Mouse (Mus musculus): ENCODE results near the gene Zc3h18. TPM values are rescaled to one million over a fixed set of nuclear protein-coding genes. Genes with fewer than 3 reads are reported as not detected.

The Zc3h18 gene
- polyA plus RNA-seq, 1 experiment: 23.3 TPM

GRCm38 (mm10) chr8:122430646-122431045 lies 54.2 kb downstream of the Zc3h18 start:
- H3K4me3 ChIP-seq (ENCODE audit: low read depth, low read length): no peak overlapping the region
- no peak for TF ChIP-seq POLR2A (IDR thresholded peaks at IDR 0.05; ENCODE audit: low read depth, low read length)
- no peak for TF ChIP-seq CTCF (IDR thresholded peaks at IDR 0.05; ENCODE audit: extremely low read depth, insufficient read length, insufficient replicate concordance, low read depth, low read length)
- WGBS: 74% methylated on average over 3 of the region's 3 CpGs
- H3K36me3 ChIP-seq (ENCODE audit: control insufficient read depth, insufficient read depth, low read length): peaks cover 8% of the 10 kb centered on the region
- H3K27ac ChIP-seq (ENCODE audit: insufficient read depth, low read depth, low read length): 0 out of 2 replicates have a peak overlapping the region, but pooled peaks have one; percentile 37
- no peaks in the 10 kb centered on the region for H3K27me3 ChIP-seq (ENCODE audit: control insufficient read depth, insufficient read depth, low read length)
- H3K4me1 ChIP-seq (ENCODE audit: control insufficient read depth, insufficient read depth, insufficient read length, low read length): peaks cover 14% of the 10 kb centered on the region

DNA sequence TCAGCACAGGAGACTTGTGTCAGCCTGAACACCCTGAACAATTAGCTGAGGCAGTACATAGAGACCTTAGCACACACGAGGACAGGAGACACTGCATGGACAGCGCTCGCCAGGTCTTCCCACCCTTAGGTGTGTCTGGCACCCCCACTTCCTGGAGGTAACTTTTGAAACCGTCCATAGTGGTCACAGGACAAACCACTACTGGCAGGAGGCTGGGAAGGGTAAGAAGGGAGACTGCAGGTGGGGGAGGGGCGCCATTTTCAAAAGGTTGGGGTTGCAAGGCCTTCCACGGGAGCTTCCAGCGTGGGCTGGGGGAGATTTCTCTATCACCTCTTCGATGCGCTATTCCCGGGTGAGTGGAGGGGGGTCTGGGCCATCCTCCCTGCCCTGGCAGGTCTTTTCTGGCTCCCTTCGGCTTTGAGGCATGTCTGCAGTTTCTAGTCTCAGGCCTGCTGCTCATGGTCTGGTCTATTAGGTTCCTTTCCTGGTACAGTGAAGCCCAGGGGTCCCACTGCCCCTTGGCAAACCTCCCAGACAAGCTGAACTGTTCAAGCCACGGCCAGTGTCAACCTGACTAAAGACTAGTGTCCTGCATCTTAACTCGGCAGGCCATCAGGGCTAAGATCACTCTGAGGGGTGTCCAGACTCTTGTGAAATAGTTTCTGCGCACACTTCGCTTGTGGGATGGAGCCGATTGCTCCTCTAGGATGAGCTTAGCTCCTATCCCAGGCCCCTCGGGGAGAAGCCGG lies 55.5 kb downstream of the Zc3h18 start:
- Histone ChIP-seq H3K4me1 (ENCODE audit: control insufficient read depth, insufficient read depth, insufficient read length, low read length) (peaks cover 14% of the 10 kb centered on the region), H3K36me3 (ENCODE audit: control insufficient read depth, insufficient read depth, low read length) (peaks cover 9% of the 10 kb centered on the region), H3K4me3 (ENCODE audit: low read depth, low read length) (peak overlapping the region; percentile 93), H3K27me3 (ENCODE audit: control insufficient read depth, insufficient read depth, low read length) (no peaks in the 10 kb centered on the region), H3K27ac (ENCODE audit: insufficient read depth, low read depth, low read length) (peak overlapping the region; percentile 85)
- WGBS: 19% methylated on average over 18 of the region's 18 CpGs
- TF ChIP-seq POLR2A (IDR thresholded peaks at IDR 0.05; ENCODE audit: low read depth, low read length): no peak
- TF ChIP-seq CTCF (IDR thresholded peaks at IDR 0.05; ENCODE audit: extremely low read depth, insufficient read length, insufficient replicate concordance, low read depth, low read length): no peak

- TF ChIP-seq CTCF (IDR thresholded peaks at IDR 0.05; ENCODE audit: extremely low read depth, insufficient read length, insufficient replicate concordance, low read depth, low read length) (no peak), POLR2A (IDR thresholded peaks at IDR 0.05; ENCODE audit: low read depth, low read length) (peak; percentile 29)
- WGBS: 2% methylated on average over 45 of the region's 45 CpGs
- H3K4me1 ChIP-seq (ENCODE audit: control insufficient read depth, insufficient read depth, insufficient read length, low read length): peaks cover 15% of the 10 kb centered on the region
- peaks cover 10% of the 10 kb centered on the region for H3K36me3 ChIP-seq (ENCODE audit: control insufficient read depth, insufficient read depth, low read length)
- H3K27ac ChIP-seq (ENCODE audit: insufficient read depth, low read depth, low read length): peak within 1 kb of the TSS; percentile 85
- peak within 1 kb of the TSS; percentile 93 for H3K4me3 ChIP-seq (ENCODE audit: low read depth, low read length)
- H3K27me3 ChIP-seq (ENCODE audit: control insufficient read depth, insufficient read depth, low read length): no peaks in the 10 kb centered on the region
Observed at GRCm38 (mm10) chr8:122432443-122433268, 56.2 kb downstream of the Zc3h18 start, which contains the start of gene Cyba. TSS of gene Cyba (minus strand) at chr8:122432930.

DNA sequence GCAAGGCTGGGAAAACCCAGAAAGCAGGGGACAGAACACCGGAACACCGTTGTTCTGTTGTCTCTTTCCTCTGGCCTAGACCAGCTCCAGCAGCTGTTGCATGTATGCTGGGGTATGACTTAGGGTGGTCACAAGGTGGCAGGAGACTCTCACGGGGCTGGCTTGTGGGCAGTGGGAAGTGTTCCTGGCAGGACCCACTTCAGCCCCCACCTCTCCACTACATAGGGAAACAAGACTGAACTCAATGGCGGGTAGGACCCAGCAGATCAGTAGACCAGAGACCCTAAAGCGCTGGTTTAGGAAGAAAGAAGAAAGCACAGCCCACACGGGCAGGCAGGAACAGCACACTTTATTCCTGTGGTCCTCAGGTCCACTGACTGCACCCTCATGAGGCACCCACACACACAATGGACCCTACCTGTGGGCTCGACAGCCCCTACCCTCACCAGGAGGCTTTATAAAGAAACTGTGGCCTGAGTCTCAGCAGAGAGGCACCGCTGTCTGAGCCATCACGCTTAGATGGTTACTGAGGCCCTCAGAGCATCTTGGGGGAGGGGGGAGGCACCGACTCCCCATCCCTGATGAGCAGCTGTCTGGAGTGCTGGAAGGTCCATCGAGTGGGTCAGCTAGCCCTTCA lies 57.0 kb downstream of the Zc3h18 start:
- peaks cover 11% of the 10 kb centered on the region for H3K36me3 ChIP-seq (ENCODE audit: control insufficient read depth, insufficient read depth, low read length)
- no peak for TF ChIP-seq POLR2A (IDR thresholded peaks at IDR 0.05; ENCODE audit: low read depth, low read length)
- TF ChIP-seq CTCF (IDR thresholded peaks at IDR 0.05; ENCODE audit: extremely low read depth, insufficient read length, insufficient replicate concordance, low read depth, low read length): no peak
- H3K4me1 ChIP-seq (ENCODE audit: control insufficient read depth, insufficient read depth, insufficient read length, low read length): peaks cover 15% of the 10 kb centered on the region
- H3K27ac ChIP-seq (ENCODE audit: insufficient read depth, low read depth, low read length): peak overlapping the region; percentile 85
- 60% methylated on average over 11 of the region's 11 CpGs for WGBS
- no peaks in the 10 kb centered on the region for H3K27me3 ChIP-seq (ENCODE audit: control insufficient read depth, insufficient read depth, low read length)
- H3K4me3 ChIP-seq (ENCODE audit: low read depth, low read length): peak overlapping the region; percentile 93

DNA sequence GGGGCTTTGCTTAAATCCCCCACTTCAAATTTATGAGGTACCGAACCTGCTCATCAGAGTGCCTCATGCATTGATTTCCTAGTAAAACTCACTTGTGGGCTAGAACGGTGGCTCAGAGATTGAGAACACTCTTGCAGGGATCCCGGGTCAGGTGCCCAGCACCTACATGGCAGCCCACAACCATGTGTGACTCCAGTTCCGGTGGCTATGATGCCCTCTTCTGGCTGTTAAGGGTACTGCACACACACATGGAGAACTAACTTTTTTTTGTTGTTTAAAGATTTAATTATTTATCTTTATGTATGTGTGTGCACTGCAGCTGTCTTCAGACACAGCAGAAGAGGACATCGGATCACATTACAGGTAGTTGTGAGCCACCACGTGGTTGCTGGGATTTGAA lies 59.0 kb downstream of the Zc3h18 start:
- no peak overlapping the region for H3K4me3 ChIP-seq (ENCODE audit: low read depth, low read length)
- TF ChIP-seq POLR2A (IDR thresholded peaks at IDR 0.05; ENCODE audit: low read depth, low read length) (no peak), CTCF (IDR thresholded peaks at IDR 0.05; ENCODE audit: extremely low read depth, insufficient read length, insufficient replicate concordance, low read depth, low read length) (peak; percentile 49; the same call in 1 of the 2 replicates)
- H3K36me3 ChIP-seq (ENCODE audit: control insufficient read depth, insufficient read depth, low read length): peaks cover 11% of the 10 kb centered on the region
- no peak overlapping the region for H3K27ac ChIP-seq (ENCODE audit: insufficient read depth, low read depth, low read length)
- H3K27me3 ChIP-seq (ENCODE audit: control insufficient read depth, insufficient read depth, low read length): no peaks in the 10 kb centered on the region
- 89% methylated on average over 6 of the region's 6 CpGs for WGBS
- peaks cover 15% of the 10 kb centered on the region for H3K4me1 ChIP-seq (ENCODE audit: control insufficient read depth, insufficient read depth, insufficient read length, low read length)

- H3K4me1 ChIP-seq (ENCODE audit: control insufficient read depth, insufficient read depth, insufficient read length, low read length): peaks cover 15% of the 10 kb centered on the region
- H3K36me3 ChIP-seq (ENCODE audit: control insufficient read depth, insufficient read depth, low read length): peaks cover 11% of the 10 kb centered on the region
- TF ChIP-seq POLR2A (IDR thresholded peaks at IDR 0.05; ENCODE audit: low read depth, low read length) (no peak), CTCF (IDR thresholded peaks at IDR 0.05; ENCODE audit: extremely low read depth, insufficient read length, insufficient replicate concordance, low read depth, low read length) (no peak)
- no peak overlapping the region for H3K27ac ChIP-seq (ENCODE audit: insufficient read depth, low read depth, low read length)
- WGBS: 92% methylated on average over 9 of the region's 9 CpGs
- H3K27me3 ChIP-seq (ENCODE audit: control insufficient read depth, insufficient read depth, low read length): no peaks in the 10 kb centered on the region
- H3K4me3 ChIP-seq (ENCODE audit: low read depth, low read length): no peak overlapping the region
Observed at GRCm38 (mm10) chr8:122436146-122436545, 59.7 kb downstream of the Zc3h18 start.

Data from small intestine, adult 2 months (tissue).